Mouse (Mus musculus): ENCODE measurements around the gene Nsdhl. TPM values are rescaled to one million over a fixed set of nuclear protein-coding genes. Genes with fewer than 3 reads are reported as not detected.

Nsdhl gene
- polyA plus RNA-seq, 1 experiment from 2014 or later, result 32.1 TPM

- WGBS, result 78% methylated on average over 3 of the region's 3 CpGs
- H3K4me3 ChIP-seq, result no peak overlapping the region
- H3K4me1 ChIP-seq, result no peaks in the 10 kb centered on the region
- no peak overlapping the region for H3K27ac ChIP-seq
- no peak for DNase-seq (ENCODE audit: low spot score)
- peaks cover 38% of the 10 kb centered on the region for H3K27me3 ChIP-seq (ENCODE audit: low read depth, poor library complexity, severe bottlenecking)
- H3K36me3 ChIP-seq, result peaks cover 29% of the 10 kb centered on the region
- H3K9me3 ChIP-seq (replicated peaks), result no peaks in the 10 kb centered on the region
These were observed 43.2 kb downstream of the Nsdhl start for GRCm38 (mm10) chrX:72961511-72961910.

- no peak overlapping the region for H3K27ac ChIP-seq
- no peaks in the 10 kb centered on the region for H3K9me3 ChIP-seq (replicated peaks)
- no peak overlapping the region for H3K4me3 ChIP-seq
- peaks cover 49% of the 10 kb centered on the region for H3K27me3 ChIP-seq (ENCODE audit: low read depth, poor library complexity, severe bottlenecking)
- WGBS, result 84% methylated on average over 3 of the region's 3 CpGs
- H3K36me3 ChIP-seq, result peaks cover 19% of the 10 kb centered on the region; the same call in 1 of the 2 replicates
- DNase-seq (ENCODE audit: low spot score), result no peak
- H3K4me1 ChIP-seq, result no peaks in the 10 kb centered on the region
These were observed 44.4 kb downstream of the Nsdhl start for GRCm38 (mm10) chrX:72962743-72963142.

GRCm38 (mm10) chrX:72982831-72983230 is 64.5 kb downstream of the Nsdhl start:
- Histone ChIP-seq H3K9me3 (replicated peaks) (no peaks in the 10 kb centered on the region), H3K27me3 (ENCODE audit: low read depth, poor library complexity, severe bottlenecking) (peaks cover 93% of the 10 kb centered on the region), H3K36me3 (no peaks in the 10 kb centered on the region), H3K4me1 (no peaks in the 10 kb centered on the region), H3K4me3 (no peak overlapping the region), H3K27ac (no peak overlapping the region)
- WGBS, result 83% methylated on average over 6 of the region's 6 CpGs
- no peak for DNase-seq (ENCODE audit: low spot score)

- Histone ChIP-seq H3K9me3 (replicated peaks) (no peaks in the 10 kb centered on the region), H3K4me3 (no peak overlapping the region), H3K27ac (no peak overlapping the region), H3K27me3 (ENCODE audit: low read depth, poor library complexity, severe bottlenecking) (peaks cover 97% of the 10 kb centered on the region), H3K36me3 (no peaks in the 10 kb centered on the region), H3K4me1 (no peaks in the 10 kb centered on the region)
- 92% methylated on average over 2 of the region's 2 CpGs for WGBS
- DNase-seq (ENCODE audit: low spot score), result no peak
These were observed 67.2 kb downstream of the Nsdhl start for GRCm38 (mm10) chrX:72985607-72986006.

GRCm38 (mm10) chrX:72986841-72987519 is 68.6 kb downstream of the Nsdhl start, which contains the start of gene Zfp185:
Zfp185 (plus strand) TSS chrX:72987339.
- peaks cover 95% of the 10 kb centered on the region for H3K27me3 ChIP-seq (ENCODE audit: low read depth, poor library complexity, severe bottlenecking)
- H3K4me1 ChIP-seq, result no peaks in the 10 kb centered on the region
- no peaks in the 10 kb centered on the region for H3K9me3 ChIP-seq (replicated peaks)
- peak; percentile 67 for DNase-seq (ENCODE audit: low spot score)
- peak within 1 kb of the TSS; percentile 55 for H3K4me3 ChIP-seq
- H3K36me3 ChIP-seq, result no peaks in the 10 kb centered on the region
- 13% methylated on average over 38 of the region's 45 CpGs for WGBS
- peak within 1 kb of the TSS; percentile 77 for H3K27ac ChIP-seq

GRCm38 (mm10) chrX:72987520-72987905 is 69.2 kb downstream of the Nsdhl start:
- no peak for DNase-seq (ENCODE audit: low spot score)
- Histone ChIP-seq H3K27ac (peak overlapping the region; percentile 77), H3K36me3 (no peaks in the 10 kb centered on the region), H3K4me1 (no peaks in the 10 kb centered on the region), H3K27me3 (ENCODE audit: low read depth, poor library complexity, severe bottlenecking) (peaks cover 95% of the 10 kb centered on the region), H3K4me3 (peak overlapping the region; percentile 55), H3K9me3 (replicated peaks) (no peaks in the 10 kb centered on the region)
- WGBS, result 33% methylated on average over 14 of the region's 14 CpGs

- 92% methylated on average over 3 of the region's 3 CpGs for WGBS
These were observed 70.1 kb downstream of the Nsdhl start for GRCm38 (mm10) chrX:72988431-72988830.

GRCm38 (mm10) chrX:72990581-72990980 is 72.2 kb downstream of the Nsdhl start:
- Histone ChIP-seq H3K9me3 (replicated peaks) (no peaks in the 10 kb centered on the region), H3K4me1 (no peaks in the 10 kb centered on the region), H3K27ac (no peak overlapping the region), H3K4me3 (no peak overlapping the region), H3K36me3 (no peaks in the 10 kb centered on the region), H3K27me3 (ENCODE audit: low read depth, poor library complexity, severe bottlenecking) (peaks cover 89% of the 10 kb centered on the region)
- DNase-seq (ENCODE audit: low spot score), result no peak
- WGBS, result 79% methylated on average over 3 of the region's 3 CpGs

More at GRCm38 (mm10) chrX:72988431-72988830, 70.1 kb downstream of the Nsdhl start:
- peaks cover 92% of the 10 kb centered on the region for H3K27me3 ChIP-seq (ENCODE audit: low read depth, poor library complexity, severe bottlenecking)
- H3K36me3 ChIP-seq, result no peaks in the 10 kb centered on the region
- H3K4me1 ChIP-seq, result no peaks in the 10 kb centered on the region
- no peak for DNase-seq (ENCODE audit: low spot score)
- no peaks in the 10 kb centered on the region for H3K9me3 ChIP-seq (replicated peaks)
- no peak overlapping the region for H3K27ac ChIP-seq
- H3K4me3 ChIP-seq, result no peak overlapping the region

- Histone ChIP-seq H3K4me1 (no peaks in the 10 kb centered on the region), H3K27me3 (ENCODE audit: low read depth, poor library complexity, severe bottlenecking) (peaks cover 81% of the 10 kb centered on the region), H3K36me3 (no peaks in the 10 kb centered on the region), H3K4me3 (no peak overlapping the region), H3K9me3 (replicated peaks) (no peaks in the 10 kb centered on the region), H3K27ac (no peak overlapping the region)
- DNase-seq (ENCODE audit: low spot score), result no peak
- 56% methylated on average over 5 of the region's 5 CpGs for WGBS
These were observed 74.0 kb downstream of the Nsdhl start for GRCm38 (mm10) chrX:72992291-72992919.

GRCm38 (mm10) chrX:72995542-72995941 is 77.2 kb downstream of the Nsdhl start:
- H3K27ac ChIP-seq, result no peak overlapping the region
- DNase-seq (ENCODE audit: low spot score), result no peak
- 83% methylated on average over 3 of the region's 3 CpGs for WGBS

GRCm38 (mm10) chrX:73003110-73003509 is 84.8 kb downstream of the Nsdhl start:
- WGBS, result 83% methylated on average over 5 of the region's 5 CpGs
- H3K4me1 ChIP-seq, result no peaks in the 10 kb centered on the region
- no peak for DNase-seq (ENCODE audit: low spot score)
- no peak overlapping the region for H3K27ac ChIP-seq
- peaks cover 69% of the 10 kb centered on the region for H3K27me3 ChIP-seq (ENCODE audit: low read depth, poor library complexity, severe bottlenecking)
- H3K9me3 ChIP-seq (replicated peaks), result no peaks in the 10 kb centered on the region
- H3K4me3 ChIP-seq, result no peak overlapping the region
- no peaks in the 10 kb centered on the region for H3K36me3 ChIP-seq

More at GRCm38 (mm10) chrX:72995542-72995941, 77.2 kb downstream of the Nsdhl start:
- no peaks in the 10 kb centered on the region for H3K9me3 ChIP-seq (replicated peaks)
- H3K4me3 ChIP-seq, result no peak overlapping the region
- no peaks in the 10 kb centered on the region for H3K36me3 ChIP-seq
- no peaks in the 10 kb centered on the region for H3K4me1 ChIP-seq
- H3K27me3 ChIP-seq (ENCODE audit: low read depth, poor library complexity, severe bottlenecking), result peaks cover 81% of the 10 kb centered on the region

- Histone ChIP-seq H3K4me3 (no peak overlapping the region), H3K27ac (no peak overlapping the region), H3K36me3 (no peaks in the 10 kb centered on the region), H3K27me3 (ENCODE audit: low read depth, poor library complexity, severe bottlenecking) (peaks cover 60% of the 10 kb centered on the region), H3K4me1 (no peaks in the 10 kb centered on the region), H3K9me3 (replicated peaks) (no peaks in the 10 kb centered on the region)
- 67% methylated on average over 4 of the region's 4 CpGs for WGBS
- DNase-seq (ENCODE audit: low spot score), result no peak
These were observed 87.3 kb downstream of the Nsdhl start for GRCm38 (mm10) chrX:73005678-73006077.

Data from limb, embryonic 10.5 days (tissue).